ENCODE assay signal across 12 mouse cellular contexts in the genomic region with DNA sequence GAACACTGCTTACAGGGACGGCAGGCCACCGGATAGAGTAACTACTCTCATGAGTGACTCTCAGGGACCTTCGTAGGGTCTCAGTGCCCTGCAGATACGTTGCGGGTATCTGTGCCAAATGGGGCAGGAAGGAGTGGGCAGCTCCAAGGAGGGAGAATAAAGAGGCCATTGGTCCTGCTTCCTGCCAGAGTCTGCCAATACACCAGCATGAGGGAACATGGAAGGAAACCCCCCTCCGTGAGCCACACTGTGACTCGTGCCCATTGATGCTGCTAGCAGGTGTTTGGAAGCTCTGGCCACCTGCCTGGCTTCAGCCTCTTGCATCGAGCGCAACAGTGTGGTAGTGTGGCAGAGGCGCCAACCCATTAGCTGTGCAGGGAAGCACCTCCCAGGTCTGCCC.
DNase-seq lines count a peak whose midpoint lies in the region; ATAC-seq and TF ChIP-seq lines count a peak whose summit lies in the region.
"Had no signal": no experiment of that assay in that cellular context is flagged by ENCODE, and none has a peak within 500 bp of the region (broad histone marks: within the 10 kb centered on the region; RNA-seq: fewer than 3 reads in every experiment).

No protein-coding gene starts in this region.

- no peak for TF ChIP-seq CTCF in left cerebral cortex, adult 2 months (IDR thresholded peaks at IDR 0.05)

- no peak overlapping the region for H3K27ac ChIP-seq in left cerebral cortex, adult 2 months
- H3K27ac ChIP-seq: embryonic facial prominence, embryonic 13.5 days; liver, embryonic 14.5 days had no signal

- ATAC-seq in cerebellum, adult (ENCODE audit: insufficient number of reproducible peaks, low FRiP score, low TSS enrichment) = peak; percentile 49; the same call in 1 of the 2 replicates

- no peak for DNase-seq in cerebellum, postnatal 4 days (ENCODE audit: low spot score in 2 of 2)
- DNase-seq in left cerebral cortex, postnatal 14 days (ENCODE audit: low spot score in 2 of 2) = peak; percentile 34 to 75
- no peak for DNase-seq in left cerebral cortex, adult 2 months (ENCODE audit: extremely low spot score in 1 of 2, low spot score in 2 of 2)
- peak; percentile 78 for DNase-seq in cerebellum, adult 9-11 months
- DNase-seq in right cerebral cortex, postnatal 10 days (ENCODE audit: low spot score in 2 of 2) = peak; percentile 79 to 87
- DNase-seq in heart, postnatal 14 days = no peak
- DNase-seq in neural tube, embryonic 10.5 days (ENCODE audit: extremely low spot score, low spot score) = no peak
- DNase-seq: heart, postnatal 36 days; kidney, postnatal 25 days had no signal

- no peak overlapping the region for H3K4me3 ChIP-seq in left cerebral cortex, adult 2 months
- H3K4me3 ChIP-seq: embryonic facial prominence, embryonic 13.5 days had no signal

- intact Hi-C loops in left cerebral cortex, postnatal 14 days (cut with DNase I) = no loop called here
- intact Hi-C loops in left cerebral cortex, adult 2 months (cut with DNase I) = no loop called here
- intact Hi-C loops in heart, postnatal 14 days (cut with DNase I) = no loop called here

Comparison
In these comparisons a context has a peak if more than half of its experiments do, and no peak if none do; other contexts are left out.
1. DNase-seq: peak in left cerebral cortex, postnatal 14 days (2 of 2), cerebellum, adult 9-11 months (single experiment) and right cerebral cortex, postnatal 10 days (2 of 2); none in cerebellum, postnatal 4 days (0 of 2), left cerebral cortex, adult 2 months (0 of 2), heart, postnatal 14 days (0 of 2) and neural tube, embryonic 10.5 days (single experiment).